Mouse (Mus musculus) heart, postnatal 0 days (tissue): ENCODE results near the gene Pipox. TPM values are rescaled to one million over a fixed set of nuclear protein-coding genes. Genes with fewer than 3 reads are reported as not detected.

Experiments used
- ATAC-seq: fragments of 200-750 bp; cut with Nextera tagmentation; 2 replicates; pipeline ENCODE4 v1.8.0; 2017; ENCODE audit warnings: low read depth, moderate number of reproducible peaks, moderate library complexity; ENCODE audit not compliant: insufficient read depth
- DNase-seq: peaks from one replicate; pipeline ENCODE4 v3.0.0-alpha.2; 2016; ENCODE audit warnings: low spot score
- H3K27ac ChIP-seq: fragments of 300-500 bp; sonication (generic); 2 replicates; pipeline ENCODE4 v1.5.1; 2014; ENCODE audit warnings: low read depth, mild to moderate bottlenecking
- H3K27me3 ChIP-seq: fragments of 300-500 bp; sonication (generic); 2 replicates; pipeline ENCODE4 v1.6.1; 2014; ENCODE audit warnings: low read length, mixed read lengths; ENCODE audit not compliant: control insufficient read depth, insufficient read depth
- H3K36me3 ChIP-seq: fragments of 300-500 bp; sonication (generic); replicated peaks from 2 replicates; pipeline ENCODE4 v1.6.1; 2014; ENCODE audit warnings: low read length, mixed read lengths; ENCODE audit not compliant: control insufficient read depth, insufficient read depth
- H3K4me1 ChIP-seq: fragments of 300-500 bp; sonication (generic); 2 replicates; pipeline ENCODE4 v1.6.1; 2014; ENCODE audit warnings: antibody characterized with exemption; ENCODE audit not compliant: control insufficient read depth, insufficient read depth
- H3K4me2 ChIP-seq: fragments of 300-500 bp; sonication (generic); 2 replicates; pipeline ENCODE4 v1.6.1; 2014; ENCODE audit warnings: low read depth, mild to moderate bottlenecking, low read length, moderate library complexity
- H3K4me3 ChIP-seq: fragments of 300-500 bp; sonication (generic); 2 replicates; pipeline ENCODE4 v1.5.1; 2014; ENCODE audit warnings: low read depth, low read length
- H3K9ac ChIP-seq: fragments of 300-500 bp; sonication (generic); replicated peaks from 2 replicates; pipeline ENCODE4 v1.6.1; 2014; ENCODE audit warnings: low read depth, low read length, mixed read lengths
- H3K9me3 ChIP-seq: fragments of 300-500 bp; sonication (generic); replicated peaks from 2 replicates; pipeline ENCODE4 v1.6.1; 2016; ENCODE audit warnings: low read length; ENCODE audit not compliant: control insufficient read depth
- CTCF ChIP-seq: IDR thresholded peaks from 2 replicates; pipeline ENCODE4 v1.5.1; 2016; ENCODE audit warnings: antibody characterized with exemption, control low read depth, low read depth
- EP300 ChIP-seq: IDR thresholded peaks from 2 replicates; pipeline ENCODE4 v1.6.1; 2016; ENCODE audit warnings: antibody characterized with exemption, low read depth
- WGBS: fragments of 180-500 bp; shearing (Covaris S2); extraction: QIAGEN DNeasy Blood & Tissue Kit; methylation state at CpG from one replicate; pipeline ENCODE4 v1.1.7; 2014; 5-methylcytosine and 5-hydroxymethylcytosine counted together
- polyA plus RNA-seq: library from polyadenylated mRNA; unstranded; fragments of >200 nt; fragmentation: Nextera tagmentation; extraction: Ambion mirVana; gene quantifications from 2 replicates; pipeline ENCODE4 v1.2.1, GENCODE M21; 2015
- total RNA-seq: library from RNA; depleted of rRNA; stranded (reverse); fragments of >200 nt; gene quantifications from 2 replicates; pipeline ENCODE4 v1.2.3, GENCODE M21; 2014; ENCODE audit warnings: low replicate concordance

Gene Pipox
- total and polyA plus RNA-seq, 2 experiments from 2014 or later, result 2.4 to 2.6 TPM

DNA sequence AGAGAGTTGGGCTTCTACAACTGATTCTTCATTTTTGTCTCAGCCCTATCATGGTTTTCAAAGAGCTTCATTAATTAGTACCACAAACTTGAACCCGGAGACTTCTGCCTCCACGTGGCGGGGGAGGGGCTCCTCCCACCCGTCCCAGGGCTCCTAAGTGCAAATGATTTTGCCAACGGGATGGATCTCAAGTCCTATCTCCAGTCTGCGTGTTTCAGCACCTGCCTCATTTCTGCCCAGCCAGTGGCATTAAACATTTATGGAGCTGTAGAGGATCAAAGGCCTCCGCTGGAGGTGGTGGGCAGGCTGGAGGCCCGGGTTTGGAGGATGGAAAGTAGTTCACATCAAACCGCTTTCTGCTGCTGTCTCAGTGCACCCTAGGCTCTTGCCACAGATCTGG is 32.8 kb upstream of the Pipox start:
- 29% methylated on average over 9 of the region's 9 CpGs for WGBS
- ATAC-seq (no peak), DNase-seq (no peak)
- H3K27ac ChIP-seq, result no peak overlapping the region
- peaks cover 21% of the 10 kb centered on the region for H3K27me3 ChIP-seq
- H3K4me3 ChIP-seq, result no peak overlapping the region
- no peak for TF ChIP-seq EP300
- no peak for TF ChIP-seq CTCF
- H3K4me1 ChIP-seq, result peaks cover 7% of the 10 kb centered on the region; the same call in 1 of the 2 replicates
- no peak overlapping the region for H3K4me2 ChIP-seq
- H3K9me3 ChIP-seq, result no peaks in the 10 kb centered on the region
- no peak overlapping the region for H3K9ac ChIP-seq
- H3K36me3 ChIP-seq, result no peaks in the 10 kb centered on the region

DNA sequence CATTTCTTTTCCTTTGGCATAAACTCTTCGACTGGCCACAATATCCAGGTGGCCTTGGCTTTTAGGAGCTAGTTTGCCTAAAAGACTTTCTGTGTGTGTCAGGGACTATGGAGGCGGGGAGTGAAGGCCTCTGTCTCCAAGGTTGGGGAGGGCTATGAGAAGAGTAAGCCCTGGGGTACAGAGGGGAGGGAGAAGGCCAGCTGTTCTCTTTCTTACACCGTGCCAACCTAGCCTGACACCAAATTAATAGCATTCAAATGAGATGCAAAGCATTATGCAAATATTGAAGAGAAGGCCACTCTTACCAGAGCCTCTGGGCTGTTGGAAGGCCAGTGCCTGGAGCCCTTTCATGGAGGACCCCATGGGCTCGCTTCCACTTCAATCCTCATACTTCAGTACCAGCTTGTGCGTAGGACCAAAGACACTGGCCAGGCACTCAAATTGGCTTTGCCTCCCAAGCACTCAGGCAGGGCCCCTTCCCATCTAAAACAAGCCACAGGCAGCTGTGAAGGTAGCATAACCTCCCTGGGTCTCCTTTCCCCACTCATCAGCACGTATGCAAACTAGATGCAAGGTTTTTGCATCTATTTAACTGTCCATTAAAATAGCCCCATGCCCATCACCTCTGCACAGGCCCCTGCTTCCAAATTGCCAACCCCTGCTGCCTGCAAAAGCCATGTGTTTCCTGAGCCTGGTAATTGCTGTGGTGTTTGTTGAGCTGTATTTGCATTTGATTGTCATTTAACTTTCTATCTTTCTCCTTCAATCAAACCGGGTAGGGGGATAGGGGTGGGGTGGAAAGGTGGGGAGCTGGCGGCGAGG is 32.2 kb upstream of the Pipox start:
- TF ChIP-seq CTCF (no peak), EP300 (no peak)
- Histone ChIP-seq H3K4me3 (no peak overlapping the region), H3K4me2 (no peak overlapping the region), H3K27me3 (peaks cover 15% of the 10 kb centered on the region), H3K9ac (no peak overlapping the region), H3K36me3 (no peaks in the 10 kb centered on the region), H3K9me3 (no peaks in the 10 kb centered on the region), H3K27ac (no peak overlapping the region), H3K4me1 (peaks cover 2% of the 10 kb centered on the region; the same call in 1 of the 2 replicates)
- ATAC-seq (no peak), DNase-seq (no peak)
- WGBS, result 48% methylated on average over 9 of the region's 9 CpGs

DNA sequence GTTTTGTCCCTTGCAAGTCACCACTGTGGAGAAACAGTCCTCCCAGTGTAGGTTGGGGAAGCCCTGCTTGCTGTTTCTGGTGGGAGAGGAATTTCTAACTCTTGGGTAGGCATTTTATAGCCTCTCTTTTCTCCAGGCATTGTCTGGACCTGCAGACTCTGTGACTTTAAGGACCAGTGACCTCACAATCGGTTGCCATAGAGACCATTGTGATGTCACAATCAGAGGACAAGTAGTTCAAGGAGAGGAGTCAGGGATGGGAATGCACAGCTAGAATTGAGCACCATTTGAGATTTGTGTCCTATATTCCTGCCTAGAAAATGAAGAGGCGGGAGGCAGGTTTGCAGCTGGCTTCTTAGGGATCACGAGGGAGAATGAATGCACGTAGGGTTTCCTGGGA is 29.4 kb upstream of the Pipox start:
- TF ChIP-seq CTCF (no peak), EP300 (no peak)
- DNase-seq (no peak), ATAC-seq (no peak)
- Histone ChIP-seq H3K27ac (no peak overlapping the region), H3K9me3 (no peaks in the 10 kb centered on the region), H3K4me2 (no peak overlapping the region), H3K9ac (no peak overlapping the region), H3K4me3 (no peak overlapping the region), H3K4me1 (no peaks in the 10 kb centered on the region), H3K36me3 (no peaks in the 10 kb centered on the region), H3K27me3 (0 out of 2 replicates have a peak, but pooled peaks cover 5% of the 10 kb centered on the region)
- 67% methylated on average over 4 of the region's 4 CpGs for WGBS

DNA sequence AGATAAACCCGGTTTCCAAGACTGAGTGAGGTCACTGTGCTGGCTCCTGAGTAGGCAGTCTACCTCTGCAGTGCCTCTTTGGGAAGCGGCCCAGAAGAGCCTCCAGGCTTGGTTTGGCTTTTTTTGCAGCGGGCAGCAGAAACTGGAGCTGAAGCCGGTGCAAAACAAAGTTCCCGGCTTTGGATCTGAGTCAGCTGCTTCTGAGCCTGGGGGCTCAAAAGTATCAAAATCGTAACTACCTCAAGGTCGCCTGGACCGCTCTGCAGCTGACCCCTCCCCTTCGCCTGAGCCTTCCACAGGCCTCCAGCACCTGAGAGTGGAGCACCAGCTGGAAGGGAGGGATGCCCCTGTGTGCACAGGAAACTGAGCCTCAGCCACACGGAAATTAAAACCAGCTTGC is 23.3 kb upstream of the Pipox start:
- 49% methylated on average over 10 of the region's 10 CpGs for WGBS
- H3K4me2 ChIP-seq, result no peak overlapping the region

DNA sequence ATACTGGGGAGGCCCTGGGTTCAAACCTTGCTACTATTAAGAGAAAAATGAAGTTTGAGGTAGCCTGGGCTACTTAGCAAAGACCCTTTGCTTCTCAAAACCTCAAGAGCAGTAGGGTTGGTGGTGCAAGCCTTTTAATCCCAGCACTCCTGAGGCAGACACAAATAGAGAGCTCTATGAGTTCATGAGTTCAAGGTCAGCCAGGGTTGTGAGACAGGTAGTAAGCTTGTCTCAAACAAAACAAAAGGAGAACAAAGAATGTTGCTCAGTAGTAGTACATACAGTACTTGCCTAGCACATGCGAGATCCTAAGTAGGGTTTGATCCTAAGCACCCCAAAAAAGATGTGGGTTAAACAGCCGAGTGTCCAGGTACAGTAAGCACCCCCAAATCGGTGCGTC is 22.8 kb upstream of the Pipox start:
- no peaks in the 10 kb centered on the region for H3K4me1 ChIP-seq
- no peak overlapping the region for H3K4me3 ChIP-seq
- WGBS, result 56% methylated on average over 4 of the region's 4 CpGs
- TF ChIP-seq EP300 (no peak), CTCF (no peak)
- DNase-seq, result no peak
- H3K27me3 ChIP-seq, result peaks cover 25% of the 10 kb centered on the region
- no peak overlapping the region for H3K4me2 ChIP-seq
- no peak overlapping the region for H3K9ac ChIP-seq
- no peak overlapping the region for H3K27ac ChIP-seq
- ATAC-seq, result no peak
- H3K36me3 ChIP-seq, result no peaks in the 10 kb centered on the region
- no peaks in the 10 kb centered on the region for H3K9me3 ChIP-seq

More for the DNA sequence above, 23.3 kb upstream of the Pipox start:
- TF ChIP-seq CTCF (no peak), EP300 (no peak)
- Histone ChIP-seq H3K9ac (no peak overlapping the region), H3K4me3 (no peak overlapping the region), H3K4me1 (no peaks in the 10 kb centered on the region), H3K27me3 (peaks cover 21% of the 10 kb centered on the region), H3K9me3 (no peaks in the 10 kb centered on the region), H3K27ac (no peak overlapping the region), H3K36me3 (no peaks in the 10 kb centered on the region)
- no peak for ATAC-seq
- no peak for DNase-seq
